Mouse (Mus musculus): ENCODE measurements around the gene Abcg8.

DNA sequence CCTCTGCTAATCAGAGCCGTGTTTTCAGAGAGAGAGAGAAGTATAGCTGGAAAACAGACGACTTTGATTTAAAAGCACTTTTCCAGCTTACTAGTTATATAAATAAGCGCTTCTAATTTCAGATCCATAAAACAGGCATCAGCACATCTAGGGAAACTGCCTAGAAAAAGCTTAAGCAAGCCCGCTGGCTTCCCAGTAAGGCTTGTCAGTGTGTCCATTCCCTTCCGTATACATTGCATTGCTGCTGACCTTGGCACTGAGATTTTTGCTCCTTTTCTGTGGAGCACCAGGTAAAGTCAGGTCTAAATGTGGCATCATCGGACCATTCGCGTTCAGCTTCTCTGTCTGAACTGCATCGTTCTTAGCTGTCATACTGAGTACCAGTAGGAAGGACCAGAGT lies 33.8 kb upstream of the Abcg8 start:
- TF ChIP-seq CTCF (IDR thresholded peaks at IDR 0.05; ENCODE audit: insufficient read depth, low read length): no peak
- no peak for TF ChIP-seq POLR2A (IDR thresholded peaks at IDR 0.05; ENCODE audit: borderline replicate concordance, extremely low read depth, low read depth, low read length)
